Mouse (Mus musculus): ENCODE data around the gene Slc31a1. TPM values are rescaled to one million over a fixed set of nuclear protein-coding genes. Genes with fewer than 3 reads are reported as not detected.

Gene Slc31a1
- total RNA-seq, 2 experiments from 2014 or later = 10.2 to 10.3 TPM

- intact Hi-C loops (cut with DNase I) = no loop called here
- DNase-seq = no peak
Observed at GRCm38 (mm10) chr4:62397616-62398365, 37.3 kb downstream of the Slc31a1 start.

- intact Hi-C loops (cut with DNase I) = no loop called here
- DNase-seq = no peak
Observed at GRCm38 (mm10) chr4:62398956-62399355, 38.4 kb downstream of the Slc31a1 start.

GRCm38 (mm10) chr4:62406133-62406532 lies 45.6 kb downstream of the Slc31a1 start:
- no peak for DNase-seq
- intact Hi-C loops (cut with DNase I) = loop anchor here (5.0 kb wide), 1 partner anchor 64 kb away; no protein-coding TSS in a partner anchor

- peak; percentile 22 to 28 for DNase-seq
- intact Hi-C loops (cut with DNase I) = loop anchor here (5.0 kb wide), 1 partner anchor 66 kb away; no protein-coding TSS in a partner anchor
Observed at GRCm38 (mm10) chr4:62407730-62408582, 47.4 kb downstream of the Slc31a1 start.

- intact Hi-C loops (cut with DNase I) = loop anchor here (5.0 kb wide), 1 partner anchor 66 kb away; no protein-coding TSS in a partner anchor
- DNase-seq = peak; percentile 95 to 96
Observed at GRCm38 (mm10) chr4:62408601-62409282, 48.2 kb downstream of the Slc31a1 start, which contains the start of the genes Cdc26 and Prpf4. TSS of gene Cdc26 (minus strand) at chr4:62408642. TSS of gene Prpf4 (plus strand) at chr4:62408797.

GRCm38 (mm10) chr4:62409615-62410014 lies 49.1 kb downstream of the Slc31a1 start:
- intact Hi-C loops (cut with DNase I) = loop anchor here (5.0 kb wide), 2 partner anchors 67 to 98 kb away; no protein-coding TSS in a partner anchor
- DNase-seq = no peak

- intact Hi-C loops (cut with DNase I) = loop anchor here (5.0 kb wide), 1 partner anchor 97 kb away; no protein-coding TSS in a partner anchor
- DNase-seq = no peak
Observed at GRCm38 (mm10) chr4:62410325-62410724, 49.8 kb downstream of the Slc31a1 start.

- intact Hi-C loops (cut with DNase I) = loop anchor here (5.0 kb wide), 1 partner anchor 96 kb away; no protein-coding TSS in a partner anchor
- DNase-seq = no peak
Observed at GRCm38 (mm10) chr4:62411606-62412005, 51.1 kb downstream of the Slc31a1 start.

GRCm38 (mm10) chr4:62418448-62418847 lies 57.9 kb downstream of the Slc31a1 start:
- DNase-seq = no peak
- intact Hi-C loops (cut with DNase I) = no loop called here

- intact Hi-C loops (cut with DNase I) = no loop called here
- DNase-seq = no peak
Observed at GRCm38 (mm10) chr4:62419091-62419490, 58.6 kb downstream of the Slc31a1 start.

- DNase-seq = no peak
- intact Hi-C loops (cut with DNase I) = no loop called here
Observed at GRCm38 (mm10) chr4:62425891-62426290, 65.4 kb downstream of the Slc31a1 start.

- DNase-seq = no peak
Observed at GRCm38 (mm10) chr4:62427978-62428758, 67.6 kb downstream of the Slc31a1 start.

GRCm38 (mm10) chr4:62429616-62430015 lies 69.1 kb downstream of the Slc31a1 start:
- intact Hi-C loops (cut with DNase I) = no loop called here
- no peak for DNase-seq

More at GRCm38 (mm10) chr4:62427978-62428758, 67.6 kb downstream of the Slc31a1 start:
- intact Hi-C loops (cut with DNase I) = no loop called here

GRCm38 (mm10) chr4:62430678-62431077 lies 70.2 kb downstream of the Slc31a1 start:
- DNase-seq = no peak
- intact Hi-C loops (cut with DNase I) = no loop called here

- intact Hi-C loops (cut with DNase I) = no loop called here
- no peak for DNase-seq
Observed at GRCm38 (mm10) chr4:62431522-62431921, 71.0 kb downstream of the Slc31a1 start.

GRCm38 (mm10) chr4:62433939-62434870 lies 73.7 kb downstream of the Slc31a1 start:
- intact Hi-C loops (cut with DNase I) = no loop called here
- no peak for DNase-seq

- no peak for DNase-seq
- intact Hi-C loops (cut with DNase I) = no loop called here
Observed at GRCm38 (mm10) chr4:62435081-62435480, 74.6 kb downstream of the Slc31a1 start, which contains the start of gene Rnf183. TSS of gene Rnf183 (minus strand) at chr4:62435252.

GRCm38 (mm10) chr4:62437256-62437778 lies 76.8 kb downstream of the Slc31a1 start:
- intact Hi-C loops (cut with DNase I) = no loop called here
- no peak for DNase-seq
